Mouse (Mus musculus) liver, adult (tissue): Measurements from ENCODE around the gene Gm10666.
"Not testable (repeated sequence)": the region's sequence is repeated elsewhere in the genome, so short reads cannot be mapped to it uniquely, and the experiment has no call there.

Experiments used
- GATA4 ChIP-seq: IDR thresholded peaks from 2 replicates; pipeline ENCODE4 v1.6.1; 2014; ENCODE audit warnings: mild to moderate bottlenecking, low read length; ENCODE audit not compliant: insufficient replicate concordance

The Gm10666 gene

DNA sequence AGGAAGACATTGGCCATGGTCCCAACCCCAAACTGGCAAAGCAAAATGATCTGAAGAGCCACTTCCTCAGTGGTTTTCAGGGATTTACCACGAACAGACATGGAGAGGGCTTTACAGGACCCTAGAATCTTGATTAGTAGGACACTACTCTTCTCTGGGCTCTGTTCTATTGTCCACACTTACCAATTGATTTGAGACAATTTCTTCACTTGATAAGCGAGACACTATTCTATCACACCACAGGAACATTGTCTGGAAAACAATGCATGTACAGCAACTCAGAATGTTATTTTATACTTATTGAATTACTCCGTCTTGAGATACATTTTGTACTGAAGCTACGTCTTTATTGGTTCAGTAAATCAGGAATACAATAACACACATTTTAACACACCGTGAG lies at the start of gene Gm10666:
Gene Gm10666 (minus strand): TSS at position 101 of the 400 bp plus-strand sequence.
- TF ChIP-seq GATA4, result not testable (repeated sequence)

DNA sequence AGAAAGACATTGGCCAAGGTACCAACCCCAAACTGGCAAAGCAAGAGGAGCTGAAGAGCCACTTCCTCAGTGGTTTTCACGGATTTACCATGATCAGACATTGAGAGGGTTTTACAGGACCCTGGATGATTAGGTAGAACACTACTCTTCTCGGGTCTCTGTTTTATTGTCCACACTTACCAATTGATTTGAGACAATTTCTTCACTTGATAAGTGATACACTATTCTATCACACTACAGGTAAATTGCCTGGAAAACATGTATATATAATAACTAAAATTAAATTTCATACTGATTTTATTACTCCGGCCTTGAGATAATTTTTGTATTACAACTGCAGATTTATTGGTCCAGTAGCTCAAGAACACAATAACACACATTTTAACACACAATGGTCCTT lies 29.4 kb upstream of the Gm10666 start, which contains the start of gene Vmn1r142:
Gene Vmn1r142 (minus strand): TSS at position 101 of the 400 bp plus-strand sequence.
- TF ChIP-seq GATA4, result not testable (repeated sequence)

DNA sequence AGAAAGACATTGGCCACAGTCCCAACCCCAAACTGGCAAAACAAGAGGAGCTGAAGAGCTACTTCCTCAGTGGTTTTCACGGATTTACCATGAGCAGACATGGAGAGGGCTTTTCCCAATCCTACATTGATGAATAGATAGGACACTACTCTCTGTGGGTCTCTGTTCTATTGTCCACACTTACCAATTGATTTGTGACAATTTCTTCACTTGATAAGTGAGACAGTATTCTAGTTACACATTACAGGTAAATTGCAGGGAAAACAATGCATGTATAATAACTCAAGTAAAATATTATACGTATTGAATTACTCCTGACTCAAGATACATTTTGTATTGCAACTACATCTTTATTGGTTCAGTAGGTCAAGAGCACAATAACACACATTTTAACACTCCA lies 16.4 kb downstream of the Gm10666 start, which contains the start of gene Gm16451:
Gene Gm16451 (minus strand): TSS at position 101 of the 400 bp plus-strand sequence.
- not testable (repeated sequence) for TF ChIP-seq GATA4
